Mouse (Mus musculus) neural tube, embryonic 12.5 days (tissue): ENCODE results near the gene Snx9. TPM values are rescaled to one million over a fixed set of nuclear protein-coding genes. Genes with fewer than 3 reads are reported as not detected.

Source experiments
- ATAC-seq: fragments of 200-750 bp; cut with Nextera tagmentation; 2 replicates; pipeline ENCODE4 v1.8.0; 2017; ENCODE audit warnings: low read depth, mild to moderate bottlenecking, moderate TSS enrichment, moderate library complexity; ENCODE audit not compliant: low FRiP score
- H3K27ac ChIP-seq: fragments of 300-500 bp; sonication (generic); 2 replicates; pipeline ENCODE4 v1.5.1; 2016
- H3K27me3 ChIP-seq: fragments of 300-500 bp; sonication (generic); replicated peaks from 2 replicates; pipeline ENCODE4 v1.6.1; 2016; ENCODE audit warnings: mild to moderate bottlenecking
- H3K36me3 ChIP-seq: fragments of 300-500 bp; sonication (generic); 2 replicates; pipeline ENCODE4 v1.6.1; 2016; ENCODE audit warnings: mild to moderate bottlenecking
- H3K4me1 ChIP-seq: fragments of 300-500 bp; sonication (generic); 2 replicates; pipeline ENCODE4 v1.6.1; 2016
- H3K4me2 ChIP-seq: fragments of 300-500 bp; sonication (generic); replicated peaks from 2 replicates; pipeline ENCODE4 v1.6.1; 2016; ENCODE audit warnings: mild to moderate bottlenecking
- H3K4me3 ChIP-seq: fragments of 300-500 bp; sonication (generic); 2 replicates; pipeline ENCODE4 v1.5.1; 2016
- H3K9ac ChIP-seq: fragments of 300-500 bp; sonication (generic); 2 replicates; pipeline ENCODE4 v1.6.1; 2016; ENCODE audit warnings: mild to moderate bottlenecking
- H3K9me3 ChIP-seq: fragments of 300-500 bp; sonication (generic); 2 replicates; pipeline ENCODE4 v1.6.1; 2016; ENCODE audit warnings: mild to moderate bottlenecking
- WGBS: fragments of 180-500 bp; shearing (Covaris S2); methylation state at CpG from one replicate; pipeline ENCODE4 v1.1.7; 2016; 5-methylcytosine and 5-hydroxymethylcytosine counted together
- polyA plus RNA-seq: library from polyadenylated mRNA; unstranded; fragments of >200 nt; fragmentation: Nextera tagmentation; extraction: Ambion mirVana; gene quantifications from 2 replicates; pipeline ENCODE4 v1.2.1, GENCODE M21; 2016

The Snx9 gene
- polyA plus RNA-seq, 1 experiment from 2014 or later = 16.9 TPM

DNA sequence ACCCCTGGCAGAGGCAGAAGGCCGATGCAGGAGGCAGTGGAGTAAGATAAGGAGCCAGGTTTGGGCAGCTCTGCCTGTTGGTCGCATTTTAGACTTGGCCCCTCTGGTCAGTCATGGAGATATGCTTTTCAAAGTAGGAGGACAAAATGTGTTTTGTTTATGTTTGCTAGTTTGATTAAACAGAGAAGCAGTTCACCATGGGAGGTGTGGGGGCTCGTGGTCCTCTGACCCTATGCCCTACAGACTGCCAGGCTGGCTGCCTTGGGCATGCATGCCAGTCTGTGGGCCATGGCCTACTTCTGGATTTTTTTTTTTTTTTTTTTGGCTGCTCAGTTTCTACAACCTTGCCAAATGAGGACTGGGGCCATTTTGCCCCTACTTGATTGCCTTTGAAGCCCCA, 105.9 kb downstream of the Snx9 start:
- WGBS = 81% methylated on average over 3 of the region's 3 CpGs
- H3K9ac ChIP-seq = no peak overlapping the region
- no peak overlapping the region for H3K4me2 ChIP-seq
- no peaks in the 10 kb centered on the region for H3K9me3 ChIP-seq
- H3K36me3 ChIP-seq = no peaks in the 10 kb centered on the region
- no peak for ATAC-seq
- H3K27ac ChIP-seq = no peak overlapping the region
- no peak overlapping the region for H3K4me3 ChIP-seq
- peaks cover 6% of the 10 kb centered on the region; the same call in 1 of the 2 replicates for H3K27me3 ChIP-seq
- H3K4me1 ChIP-seq = no peaks in the 10 kb centered on the region

GRCm38 (mm10) chr17:5952455-5952854, 111.3 kb downstream of the Snx9 start:
- H3K9me3 ChIP-seq = no peaks in the 10 kb centered on the region
- H3K27ac ChIP-seq = no peak overlapping the region
- H3K4me1 ChIP-seq = no peaks in the 10 kb centered on the region
- H3K4me2 ChIP-seq = no peak overlapping the region
- H3K4me3 ChIP-seq = no peak overlapping the region
- H3K27me3 ChIP-seq = no peaks in the 10 kb centered on the region
- H3K9ac ChIP-seq = no peak overlapping the region
- 88% methylated on average over 4 of the region's 4 CpGs for WGBS
- no peaks in the 10 kb centered on the region for H3K36me3 ChIP-seq
- no peak for ATAC-seq

- H3K36me3 ChIP-seq = no peaks in the 10 kb centered on the region
- WGBS = 75% methylated on average over 2 of the region's 2 CpGs
- H3K9me3 ChIP-seq = no peaks in the 10 kb centered on the region
- no peak for ATAC-seq
- no peak overlapping the region for H3K27ac ChIP-seq
- H3K4me1 ChIP-seq = no peaks in the 10 kb centered on the region
- H3K27me3 ChIP-seq = no peaks in the 10 kb centered on the region
- H3K4me2 ChIP-seq = no peak overlapping the region
- no peak overlapping the region for H3K4me3 ChIP-seq
- H3K9ac ChIP-seq = no peak overlapping the region
Observed at GRCm38 (mm10) chr17:5956350-5957000, 115.3 kb downstream of the Snx9 start.

DNA sequence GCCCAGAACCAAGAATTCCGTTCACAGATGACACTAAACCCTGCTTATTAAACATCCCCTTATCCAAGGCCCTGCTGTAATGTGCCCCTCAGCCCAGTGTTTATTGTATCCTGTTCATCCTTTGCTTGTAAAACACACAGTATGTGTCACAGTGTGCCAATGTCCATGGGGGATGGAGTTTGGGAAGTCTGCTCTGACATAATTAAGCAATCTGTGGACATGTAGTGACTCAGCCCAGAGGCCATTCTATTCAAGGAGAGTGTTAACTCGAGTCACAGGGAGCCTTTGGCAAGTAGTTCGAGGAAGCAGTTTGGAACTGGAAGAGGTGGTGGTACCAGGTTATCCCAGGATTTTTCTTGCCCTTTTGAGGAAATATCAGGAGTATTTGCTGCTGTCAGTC, 116.0 kb downstream of the Snx9 start:
- no peak for ATAC-seq
- no peaks in the 10 kb centered on the region for H3K36me3 ChIP-seq

GRCm38 (mm10) chr17:5958229-5958628, 117.1 kb downstream of the Snx9 start:
- Histone ChIP-seq H3K27ac (no peak overlapping the region), H3K9ac (no peak overlapping the region), H3K4me3 (no peak overlapping the region), H3K9me3 (no peaks in the 10 kb centered on the region), H3K36me3 (no peaks in the 10 kb centered on the region), H3K27me3 (no peaks in the 10 kb centered on the region), H3K4me1 (no peaks in the 10 kb centered on the region), H3K4me2 (no peak overlapping the region)
- 91% methylated on average over 5 of the region's 5 CpGs for WGBS
- ATAC-seq = no peak

More for the DNA sequence above, 116.0 kb downstream of the Snx9 start:
- Histone ChIP-seq H3K27me3 (no peaks in the 10 kb centered on the region), H3K4me3 (no peak overlapping the region), H3K27ac (no peak overlapping the region), H3K4me2 (no peak overlapping the region), H3K9ac (no peak overlapping the region), H3K9me3 (no peaks in the 10 kb centered on the region), H3K4me1 (no peaks in the 10 kb centered on the region)
- WGBS = 63% methylated on average over 3 of the region's 3 CpGs

DNA sequence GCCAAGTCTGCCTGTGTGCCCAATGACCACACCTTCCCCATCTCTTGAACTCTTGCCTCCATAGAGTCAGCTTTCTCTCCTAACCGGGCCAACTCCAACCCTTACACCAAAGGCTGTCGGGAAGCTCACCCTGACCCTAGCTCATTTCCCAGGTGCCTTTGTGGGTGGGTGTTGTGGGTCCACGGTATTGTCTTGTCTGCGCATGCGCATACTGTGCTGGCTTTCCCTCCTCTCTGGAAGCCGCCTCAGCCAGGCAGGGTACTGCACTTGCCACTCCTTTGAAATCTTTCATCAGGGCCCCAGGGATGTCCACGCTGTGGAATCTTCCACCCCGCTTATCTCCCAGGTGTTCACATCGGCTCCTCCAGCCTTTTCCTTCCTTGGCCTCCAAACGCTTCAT, 117.5 kb downstream of the Snx9 start:
- H3K9me3 ChIP-seq = no peaks in the 10 kb centered on the region
- H3K27ac ChIP-seq = no peak overlapping the region
- no peak overlapping the region for H3K4me2 ChIP-seq
- H3K4me1 ChIP-seq = no peaks in the 10 kb centered on the region
- no peak for ATAC-seq
- 83% methylated on average over 10 of the region's 10 CpGs for WGBS
- H3K36me3 ChIP-seq = no peaks in the 10 kb centered on the region
- H3K4me3 ChIP-seq = no peak overlapping the region
- no peak overlapping the region for H3K9ac ChIP-seq
- H3K27me3 ChIP-seq = no peaks in the 10 kb centered on the region

GRCm38 (mm10) chr17:5959096-5959495, 118.0 kb downstream of the Snx9 start:
- no peaks in the 10 kb centered on the region for H3K4me1 ChIP-seq
- H3K4me2 ChIP-seq = no peak overlapping the region
- no peaks in the 10 kb centered on the region for H3K27me3 ChIP-seq
- WGBS = 77% methylated on average over 7 of the region's 7 CpGs
- no peak overlapping the region for H3K27ac ChIP-seq
- H3K9me3 ChIP-seq = no peaks in the 10 kb centered on the region
- H3K36me3 ChIP-seq = no peaks in the 10 kb centered on the region
- H3K9ac ChIP-seq = no peak overlapping the region
- no peak overlapping the region for H3K4me3 ChIP-seq
- ATAC-seq = no peak

DNA sequence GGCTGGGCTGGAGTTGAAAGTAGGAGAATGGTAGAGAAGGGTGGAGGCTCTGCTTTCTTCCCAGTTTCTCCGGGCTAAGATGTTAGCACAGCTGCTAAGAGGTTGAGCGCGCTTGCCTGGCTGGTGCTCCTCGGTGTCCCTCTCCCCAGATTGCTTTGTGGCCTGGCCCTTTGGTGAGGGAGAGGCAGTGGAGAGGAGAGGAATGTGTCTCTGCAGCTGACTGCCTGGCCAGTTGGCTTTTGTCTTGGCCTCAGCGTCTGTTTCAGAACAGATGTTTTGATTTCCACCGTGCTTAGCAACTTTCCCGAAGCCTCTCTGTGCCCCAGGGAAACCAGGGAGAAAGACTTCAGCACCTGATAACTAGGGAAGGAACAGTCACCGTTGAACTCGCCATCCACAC, 118.7 kb downstream of the Snx9 start:
- no peak overlapping the region for H3K9ac ChIP-seq
- H3K4me2 ChIP-seq = no peak overlapping the region
- no peak overlapping the region for H3K4me3 ChIP-seq
- 62% methylated on average over 9 of the region's 9 CpGs for WGBS
- ATAC-seq = no peak
- no peaks in the 10 kb centered on the region for H3K27me3 ChIP-seq
- no peaks in the 10 kb centered on the region for H3K9me3 ChIP-seq
- no peaks in the 10 kb centered on the region for H3K4me1 ChIP-seq
- H3K27ac ChIP-seq = no peak overlapping the region
- H3K36me3 ChIP-seq = no peaks in the 10 kb centered on the region

DNA sequence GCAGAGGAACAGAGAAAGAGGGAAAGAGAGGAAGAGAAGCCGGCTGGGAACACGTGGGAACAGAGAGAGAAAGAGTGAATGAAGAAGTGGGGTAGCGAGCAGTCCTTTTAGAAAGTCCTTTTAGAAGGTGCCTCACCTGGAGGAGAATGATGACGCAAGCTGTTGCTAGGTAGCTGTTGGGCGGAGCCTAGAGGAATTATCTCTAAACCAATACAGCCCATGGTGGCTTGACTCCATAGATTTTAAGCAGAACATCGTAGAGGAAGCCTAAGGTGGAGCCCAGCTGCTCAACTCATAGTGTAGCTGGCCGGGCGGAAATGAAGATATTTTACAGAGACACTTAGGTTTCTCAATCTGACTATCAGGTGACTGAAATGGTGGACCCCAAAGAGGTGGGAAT, 122.6 kb downstream of the Snx9 start:
- no peak for ATAC-seq
- Histone ChIP-seq H3K4me2 (no peak overlapping the region), H3K9me3 (no peaks in the 10 kb centered on the region), H3K36me3 (no peaks in the 10 kb centered on the region), H3K4me1 (no peaks in the 10 kb centered on the region), H3K4me3 (no peak overlapping the region), H3K27ac (no peak overlapping the region), H3K27me3 (no peaks in the 10 kb centered on the region), H3K9ac (no peak overlapping the region)
- 94% methylated on average over 8 of the region's 8 CpGs for WGBS

DNA sequence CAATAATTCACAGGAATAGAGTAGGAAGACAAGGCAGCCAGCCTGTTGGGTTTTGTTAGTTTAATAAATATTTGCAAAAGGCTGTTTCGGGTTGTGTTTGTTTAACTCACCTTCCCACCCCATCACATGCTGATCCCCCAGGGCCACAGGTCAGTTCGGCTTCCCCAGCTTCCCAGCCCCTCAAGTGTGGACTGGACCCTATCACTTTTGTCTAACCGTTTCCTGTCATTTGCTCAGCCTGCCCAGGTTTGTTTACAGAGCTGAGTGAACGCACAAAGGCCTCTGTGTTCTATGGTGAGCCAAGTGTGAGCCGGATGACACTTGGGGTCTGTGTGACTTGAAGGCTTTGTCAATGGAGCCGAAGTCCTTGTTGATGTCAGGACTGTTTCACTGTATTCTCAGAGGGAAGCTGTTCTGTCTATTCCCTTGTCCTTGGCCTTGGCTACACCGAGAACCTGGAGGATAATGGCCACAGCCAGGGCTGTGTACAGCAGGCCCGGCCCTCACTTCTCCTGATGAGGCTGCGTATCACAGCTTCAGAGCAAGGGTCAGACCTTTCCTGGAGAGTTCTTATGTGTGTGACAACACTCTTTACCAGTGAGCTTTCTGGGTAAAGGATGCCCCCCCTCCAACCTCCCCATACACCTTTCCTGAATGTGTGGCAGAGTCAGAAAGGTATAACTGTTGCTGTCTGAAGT, 124.1 kb downstream of the Snx9 start:
- Histone ChIP-seq H3K27me3 (no peaks in the 10 kb centered on the region), H3K9ac (no peak overlapping the region), H3K4me2 (no peak overlapping the region), H3K27ac (no peak overlapping the region), H3K9me3 (no peaks in the 10 kb centered on the region), H3K4me1 (no peaks in the 10 kb centered on the region), H3K36me3 (no peaks in the 10 kb centered on the region), H3K4me3 (no peak overlapping the region)
- 60% methylated on average over 9 of the region's 9 CpGs for WGBS
- ATAC-seq = no peak

- H3K9ac ChIP-seq = no peak overlapping the region
- H3K27me3 ChIP-seq = no peaks in the 10 kb centered on the region
- no peak overlapping the region for H3K4me2 ChIP-seq
- H3K4me1 ChIP-seq = no peaks in the 10 kb centered on the region
- no peak for ATAC-seq
- no peak overlapping the region for H3K4me3 ChIP-seq
- H3K36me3 ChIP-seq = no peaks in the 10 kb centered on the region
- no peaks in the 10 kb centered on the region for H3K9me3 ChIP-seq
- H3K27ac ChIP-seq = no peak overlapping the region
- 85% methylated on average over 5 of the region's 5 CpGs for WGBS
Observed at GRCm38 (mm10) chr17:5966706-5967105, 125.6 kb downstream of the Snx9 start.

DNA sequence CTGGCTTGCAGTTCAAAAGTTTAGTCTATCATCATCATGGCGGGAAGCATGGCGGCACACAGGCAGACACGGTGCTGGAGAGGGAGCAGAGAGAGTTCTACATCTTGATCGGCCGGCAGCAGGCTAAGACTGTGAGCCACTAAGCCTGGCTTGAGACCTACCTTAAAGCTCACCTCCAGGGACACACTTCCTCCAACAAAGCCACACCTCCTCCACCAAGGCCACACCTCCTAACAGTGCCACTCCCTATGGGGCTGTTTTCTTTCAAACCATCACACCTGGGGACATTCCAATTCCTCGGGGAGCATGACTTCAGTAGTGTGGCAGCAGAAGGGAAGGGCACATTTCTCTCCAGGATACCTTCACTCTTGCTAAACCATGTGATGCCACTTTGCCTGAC, 127.4 kb downstream of the Snx9 start:
- Histone ChIP-seq H3K4me2 (no peak overlapping the region), H3K4me1 (no peaks in the 10 kb centered on the region), H3K9ac (no peak overlapping the region), H3K9me3 (no peaks in the 10 kb centered on the region), H3K4me3 (no peak overlapping the region), H3K27me3 (no peaks in the 10 kb centered on the region), H3K36me3 (no peaks in the 10 kb centered on the region), H3K27ac (no peak overlapping the region)
- ATAC-seq = no peak
- 64% methylated on average over 6 of the region's 6 CpGs for WGBS

GRCm38 (mm10) chr17:5969246-5969645, 128.1 kb downstream of the Snx9 start:
- Histone ChIP-seq H3K27me3 (no peaks in the 10 kb centered on the region), H3K9me3 (no peaks in the 10 kb centered on the region), H3K4me2 (no peak overlapping the region), H3K4me1 (no peaks in the 10 kb centered on the region), H3K4me3 (no peak overlapping the region), H3K36me3 (no peaks in the 10 kb centered on the region), H3K27ac (no peak overlapping the region), H3K9ac (no peak overlapping the region)
- no peak for ATAC-seq
- WGBS = 57% methylated on average over 3 of the region's 3 CpGs
